Comparison of ENCODE assay signal across 34 mouse cellular contexts in genomic region chr4:148780097-148780621, GRCm38 (mm10). TPM values are rescaled to one million over a fixed set of nuclear protein-coding genes. Genes with fewer than 3 reads are reported as not detected.
DNase-seq lines count a peak whose midpoint lies in the region; ATAC-seq lines count a peak whose summit lies in the region.
"Had no signal": no experiment of that assay in that cellular context is flagged by ENCODE, and none has a peak within 500 bp of the region (broad histone marks: within the 10 kb centered on the region; RNA-seq: fewer than 3 reads in every experiment).

No protein-coding gene starts in this region.

- H3K4me1 ChIP-seq in kidney, embryonic 16.5 days (ENCODE audit: insufficient read depth, low read length): peaks cover 20% of the 10 kb centered on the region
- H3K4me1 ChIP-seq: liver, embryonic 15.5 days had no signal

- peak; percentile 86 for DNase-seq in heart, adult 11 months
- DNase-seq in heart, postnatal 36 days: no peak
- DNase-seq in kidney, adult 11 months: no peak
- DNase-seq in MN1 (ENCODE audit: low spot score): peak; percentile 56
- peak; percentile 22 for DNase-seq in fibroblast of lung, adult 2 months (ENCODE audit: low read depth)
- DNase-seq in layer of hippocampus, adult 18-20 months (ENCODE audit: low spot score in 2 of 2): no peak
- DNase-seq in spleen, postnatal 14 days (ENCODE audit: low spot score in 2 of 2): no peak
- DNase-seq: adrenal gland, postnatal 10 days; cerebellum, adult 11 months; cerebellum, adult 9-10 months; cerebellum, postnatal 36 days; forebrain, postnatal 0 days; gastrocnemius, postnatal 10 days; heart, adult 18-20 months; kidney, adult 8-10 months; kidney, postnatal 10 days; layer of hippocampus, adult 9-11 months; lung, embryonic 14.5 days; lung, postnatal 14 days; retina, postnatal 1 day; right cerebral cortex, postnatal 14 days; thymus, adult 18-20 months; thymus, postnatal 25 days had no signal

- WGBS in kidney, embryonic 16.5 days: 19% methylated on average over 8 of the region's 8 CpGs

- H3K9ac ChIP-seq in kidney, embryonic 16.5 days (replicated peaks; ENCODE audit: low read length): no peak overlapping the region
- H3K9ac ChIP-seq: embryonic facial prominence, embryonic 12.5 days; forebrain, postnatal 0 days; heart, embryonic 15.5 days; intestine, embryonic 15.5 days; liver, embryonic 15.5 days; lung, embryonic 14.5 days; neural tube, embryonic 13.5 days; stomach, embryonic 15.5 days had no signal

- peaks cover 11% of the 10 kb centered on the region; the same call in 1 of the 2 replicates for H3K27me3 ChIP-seq in kidney, embryonic 16.5 days (ENCODE audit: insufficient read depth, low read length)
- H3K27me3 ChIP-seq: stomach, embryonic 15.5 days had no signal

- intact Hi-C loops in heart, postnatal 36 days (cut with DNase I): no loop called here

- H3K4me2 ChIP-seq in kidney, embryonic 16.5 days (replicated peaks; ENCODE audit: low read depth, low read length): no peak overlapping the region
- H3K4me2 ChIP-seq: embryonic facial prominence, embryonic 12.5 days; heart, embryonic 15.5 days; intestine, embryonic 15.5 days; liver, embryonic 15.5 days; lung, embryonic 14.5 days; midbrain, embryonic 11.5 days; neural tube, embryonic 13.5 days; stomach, embryonic 15.5 days had no signal

- H3K27ac ChIP-seq in kidney, embryonic 16.5 days (ENCODE audit: low read length): no peak overlapping the region
- H3K27ac ChIP-seq: embryonic facial prominence, embryonic 12.5 days; heart, embryonic 15.5 days; hindbrain, postnatal 0 days; intestine, embryonic 15.5 days; liver, embryonic 15.5 days; neural tube, embryonic 13.5 days; stomach, embryonic 15.5 days had no signal

- no peaks in the 10 kb centered on the region for H3K9me3 ChIP-seq in kidney, embryonic 16.5 days (ENCODE audit: low read length)
- H3K9me3 ChIP-seq: embryonic facial prominence, embryonic 12.5 days; heart, embryonic 15.5 days; intestine, embryonic 15.5 days; liver, embryonic 15.5 days; neural tube, embryonic 13.5 days; stomach, embryonic 15.5 days had no signal

- H3K36me3 ChIP-seq in kidney, embryonic 16.5 days (ENCODE audit: insufficient read depth, low read length): no peaks in the 10 kb centered on the region
- H3K36me3 ChIP-seq: embryonic facial prominence, embryonic 12.5 days; heart, embryonic 15.5 days; intestine, embryonic 15.5 days; liver, embryonic 15.5 days; neural tube, embryonic 13.5 days; stomach, embryonic 15.5 days had no signal

- no peak overlapping the region for H3K4me3 ChIP-seq in kidney, embryonic 16.5 days (ENCODE audit: low read length)
- H3K4me3 ChIP-seq: embryonic facial prominence, embryonic 12.5 days; heart, embryonic 15.5 days; intestine, embryonic 15.5 days; liver, embryonic 15.5 days; neural tube, embryonic 13.5 days; stomach, embryonic 15.5 days had no signal

- peak; percentile 60 for ATAC-seq in kidney, embryonic 16.5 days (ENCODE audit: low FRiP score, low TSS enrichment)
- ATAC-seq: activated CD4-positive, CD25-positive, alpha-beta regulatory T cell, adult 4 months; CD4-positive, CD25-positive, alpha-beta regulatory T cell, adult 4 months; forebrain, postnatal 0 days; hindbrain, postnatal 0 days; intestine, embryonic 15.5 days had no signal

RNA-seq across cellular contexts. Expression of gene Casz1, which starts 24.1 kb away (rescaled TPM):
- total RNA-seq in heart, postnatal 36 days (2021): 10 to 100 TPM; 38.7 to 45.3 TPM
- polyA plus RNA-seq in kidney, embryonic 16.5 days (2015; fragmentation: Nextera tagmentation; extraction: Ambion mirVana): 5.4 and 8.8 TPM in 2 replicates
- under 1 TPM; 0.61 to 0.62 TPM for total RNA-seq in layer of hippocampus, adult 18-20 months (2021)

Comparison
In these comparisons a context has a peak if more than half of its experiments do, and no peak if none do; other contexts are left out.
1. DNase-seq: peak in heart, adult 11 months (single experiment), MN1 (single experiment) and fibroblast of lung, adult 2 months (single experiment); none in heart, postnatal 36 days (0 of 2), kidney, adult 11 months (single experiment), layer of hippocampus, adult 18-20 months (0 of 2) and spleen, postnatal 14 days (0 of 2).
2. RNA of gene Casz1, which starts 24.1 kb away (total RNA-seq): 38.7 to 45.3 TPM in heart, postnatal 36 days; 0.61 to 0.62 TPM in layer of hippocampus, adult 18-20 months; every median in the first group is over 10 times any median in the second.